Mouse (Mus musculus) neural tube, embryonic 15.5 days (tissue): ENCODE results near the gene Tbc1d9b. TPM values are rescaled to one million over a fixed set of nuclear protein-coding genes. Genes with fewer than 3 reads are reported as not detected.

Experiments used
- ATAC-seq: fragments of 200-750 bp; cut with Nextera tagmentation; 2 replicates; pipeline ENCODE4 v1.8.0; 2017; ENCODE audit warnings: mild to moderate bottlenecking, moderate TSS enrichment, moderate library complexity; ENCODE audit not compliant: low FRiP score
- H3K27ac ChIP-seq: fragments of 300-500 bp; sonication (generic); replicated peaks from 2 replicates; pipeline ENCODE4 v1.5.1; 2015; ENCODE audit warnings: mild to moderate bottlenecking, inconsistent platforms
- H3K27me3 ChIP-seq: fragments of 300-500 bp; sonication (generic); replicated peaks from 2 replicates; pipeline ENCODE4 v1.6.1; 2015; ENCODE audit warnings: inconsistent platforms
- H3K36me3 ChIP-seq: fragments of 300-500 bp; sonication (generic); 2 replicates; pipeline ENCODE4 v1.6.1; 2015; ENCODE audit warnings: inconsistent platforms
- H3K4me1 ChIP-seq: fragments of 300-500 bp; sonication (generic); 2 replicates; pipeline ENCODE4 v1.6.1; 2015; ENCODE audit warnings: inconsistent platforms
- H3K4me2 ChIP-seq: fragments of 300-500 bp; sonication (generic); 2 replicates; pipeline ENCODE4 v1.6.1; 2015; ENCODE audit warnings: inconsistent platforms, mild to moderate bottlenecking, moderate library complexity
- H3K4me3 ChIP-seq: fragments of 300-500 bp; sonication (generic); replicated peaks from 2 replicates; pipeline ENCODE4 v1.5.1; 2015; ENCODE audit warnings: mild to moderate bottlenecking, inconsistent platforms
- H3K9ac ChIP-seq: fragments of 300-500 bp; sonication (generic); replicated peaks from 2 replicates; pipeline ENCODE4 v1.6.1; 2015; ENCODE audit warnings: mild to moderate bottlenecking, inconsistent platforms
- H3K9me3 ChIP-seq: fragments of 300-500 bp; sonication (generic); replicated peaks from 2 replicates; pipeline ENCODE4 v1.6.1; 2016; ENCODE audit warnings: inconsistent platforms
- WGBS: fragments of 180-500 bp; shearing (Covaris S2); methylation state at CpG from one replicate; pipeline ENCODE4 v1.1.7; 2015; ENCODE audit warnings: mixed read lengths; 5-methylcytosine and 5-hydroxymethylcytosine counted together
- polyA plus RNA-seq: library from polyadenylated mRNA; unstranded; fragments of >200 nt; fragmentation: Nextera tagmentation; extraction: Ambion mirVana; gene quantifications from 2 replicates; pipeline ENCODE4 v1.2.1, GENCODE M21; 2015

Gene Tbc1d9b
- polyA plus RNA-seq, 1 experiment from 2014 or later = 35.9 TPM

DNA sequence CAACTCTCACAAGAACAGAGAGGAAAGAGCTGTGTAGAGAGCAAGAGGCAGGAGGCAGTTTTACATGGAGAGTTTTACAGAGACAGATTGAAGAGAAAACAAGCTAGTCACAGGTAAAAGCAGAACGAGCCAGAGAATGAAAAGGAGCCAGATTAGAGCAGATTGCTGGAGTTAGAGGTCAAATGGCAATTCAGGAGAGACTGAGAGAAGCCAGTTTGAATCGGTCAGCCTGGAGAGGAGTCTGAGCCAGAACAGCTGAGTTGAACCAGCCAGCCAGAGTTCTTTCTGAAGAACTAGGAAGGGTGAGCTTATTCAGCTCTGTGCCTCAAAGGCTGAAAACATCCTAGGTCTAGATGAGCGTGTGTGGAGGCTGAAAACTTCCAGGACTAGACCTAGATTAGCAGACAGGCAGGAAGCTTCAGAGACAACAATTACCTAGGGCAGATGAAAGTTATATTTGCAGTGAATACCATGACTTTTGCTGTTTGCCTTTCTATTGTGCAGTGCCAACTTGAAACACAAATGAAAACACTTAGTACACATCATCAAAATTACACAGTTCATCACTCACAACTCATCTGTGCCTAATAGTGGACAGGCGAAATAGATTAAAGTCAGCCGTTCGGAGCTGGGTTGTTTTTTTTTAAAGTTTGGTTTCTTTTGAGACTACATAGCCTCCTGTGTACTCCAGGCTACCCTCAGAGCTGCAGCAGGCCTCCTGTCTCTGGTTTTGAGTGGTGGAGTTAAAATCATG, 49.5 kb downstream of the Tbc1d9b start:
- H3K36me3 ChIP-seq = peaks cover 44% of the 10 kb centered on the region
- no peak overlapping the region for H3K27ac ChIP-seq
- peaks cover 9% of the 10 kb centered on the region for H3K4me1 ChIP-seq
- H3K4me3 ChIP-seq = no peak overlapping the region
- H3K9ac ChIP-seq = no peak overlapping the region
- WGBS = 83% methylated on average over 6 of the region's 6 CpGs
- H3K9me3 ChIP-seq = no peaks in the 10 kb centered on the region
- no peaks in the 10 kb centered on the region for H3K27me3 ChIP-seq
- no peak overlapping the region for H3K4me2 ChIP-seq
- no peak for ATAC-seq

DNA sequence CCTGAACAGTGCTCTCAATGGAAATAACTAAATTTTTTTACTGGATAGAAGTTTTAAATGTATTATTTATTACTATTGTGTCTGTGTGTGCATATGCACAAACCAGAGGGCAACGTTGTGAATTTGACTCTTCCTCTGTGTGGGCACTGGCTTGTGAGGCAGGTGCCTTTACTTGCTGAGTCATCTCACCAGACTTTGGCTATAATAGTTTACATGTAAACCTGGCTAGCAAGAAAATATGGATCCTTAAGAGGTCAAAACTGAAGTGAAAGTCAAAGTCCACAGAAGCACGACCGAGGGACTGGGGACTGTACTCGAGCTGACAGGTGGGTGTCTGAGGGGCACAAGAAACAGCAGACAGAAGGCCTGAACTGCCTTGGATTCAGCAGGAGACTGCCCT, 51.5 kb downstream of the Tbc1d9b start:
- H3K9me3 ChIP-seq = no peaks in the 10 kb centered on the region
- no peak for ATAC-seq

DNA sequence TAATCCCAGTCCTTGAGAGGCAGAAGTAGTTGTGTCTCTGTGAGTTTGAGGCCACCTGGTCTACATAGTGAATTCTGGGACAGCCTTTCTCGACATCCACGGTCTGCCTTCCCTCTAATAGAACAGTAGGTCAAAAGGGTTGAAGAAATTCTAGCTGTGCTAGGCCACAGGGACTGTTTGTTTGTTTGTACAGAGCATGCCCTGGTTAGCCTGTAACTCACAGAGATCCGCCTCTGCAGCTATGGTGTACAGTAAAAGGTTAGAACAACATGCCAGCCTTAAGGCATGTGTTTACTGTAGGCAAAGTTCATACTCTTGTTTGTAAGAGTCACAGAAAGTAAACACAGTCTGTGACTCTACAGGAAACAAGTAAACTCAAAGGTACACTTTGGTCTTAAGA, 53.6 kb downstream of the Tbc1d9b start:
- Histone ChIP-seq H3K9ac (no peak overlapping the region), H3K4me2 (no peak overlapping the region), H3K36me3 (peaks cover 34% of the 10 kb centered on the region), H3K27me3 (no peaks in the 10 kb centered on the region), H3K27ac (no peak overlapping the region), H3K9me3 (no peaks in the 10 kb centered on the region), H3K4me1 (no peaks in the 10 kb centered on the region), H3K4me3 (no peak overlapping the region)
- 84% methylated on average over 3 of the region's 3 CpGs for WGBS
- no peak for ATAC-seq

More for the DNA sequence above, 51.5 kb downstream of the Tbc1d9b start:
- 92% methylated on average over 4 of the region's 4 CpGs for WGBS
- peaks cover 46% of the 10 kb centered on the region for H3K36me3 ChIP-seq
- no peak overlapping the region for H3K9ac ChIP-seq
- no peak overlapping the region for H3K4me2 ChIP-seq
- H3K27ac ChIP-seq = no peak overlapping the region
- no peaks in the 10 kb centered on the region for H3K4me1 ChIP-seq
- H3K27me3 ChIP-seq = no peaks in the 10 kb centered on the region
- no peak overlapping the region for H3K4me3 ChIP-seq

DNA sequence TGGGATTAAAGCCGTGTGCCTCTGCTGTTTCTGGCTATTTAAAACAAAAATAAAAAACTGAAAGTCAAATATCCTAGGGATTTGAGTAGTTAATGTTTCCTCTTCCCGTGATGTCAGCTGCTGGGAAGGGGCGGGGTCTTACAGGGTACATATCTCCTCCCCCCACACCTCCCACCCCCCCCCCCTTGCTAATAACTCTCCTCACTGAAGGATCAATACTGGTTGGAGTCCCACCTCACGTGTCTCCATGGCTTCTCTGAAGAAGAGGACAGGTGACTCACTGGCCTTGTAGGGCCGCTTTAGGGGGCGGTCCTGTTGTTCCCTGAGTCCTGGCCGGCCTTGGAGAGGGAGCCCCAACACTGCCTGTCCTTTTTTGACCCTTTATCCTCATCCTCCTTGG, 57.5 kb downstream of the Tbc1d9b start:
- H3K36me3 ChIP-seq = peaks cover 33% of the 10 kb centered on the region; the same call in 1 of the 2 replicates
- no peaks in the 10 kb centered on the region for H3K27me3 ChIP-seq
- no peak overlapping the region for H3K27ac ChIP-seq
- H3K4me3 ChIP-seq = no peak overlapping the region
- 82% methylated on average over 7 of the region's 7 CpGs for WGBS
- H3K4me2 ChIP-seq = no peak overlapping the region
- no peak overlapping the region for H3K9ac ChIP-seq
- no peak for ATAC-seq
- H3K4me1 ChIP-seq = no peaks in the 10 kb centered on the region
- no peaks in the 10 kb centered on the region for H3K9me3 ChIP-seq

DNA sequence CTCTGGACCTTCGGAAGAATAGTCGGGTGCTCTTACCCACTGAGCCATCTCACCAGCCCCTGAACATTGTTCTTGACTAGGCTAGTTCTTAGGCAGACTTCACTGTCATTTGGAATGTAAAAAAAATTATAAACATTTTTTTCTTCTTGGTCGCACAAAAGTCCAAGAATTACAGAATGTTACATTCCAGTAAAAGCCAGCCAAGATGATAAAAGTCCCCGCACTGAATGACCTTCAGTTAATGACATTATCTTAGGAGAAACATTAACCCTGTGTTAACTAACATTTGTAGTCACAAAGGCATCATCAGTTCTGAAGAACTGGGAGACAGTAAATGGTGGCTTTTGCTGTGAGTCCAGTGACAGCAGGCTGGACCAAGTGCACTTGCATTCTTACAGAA, 59.2 kb downstream of the Tbc1d9b start:
- Histone ChIP-seq H3K36me3 (peaks cover 44% of the 10 kb centered on the region; the same call in 1 of the 2 replicates), H3K27me3 (no peaks in the 10 kb centered on the region), H3K4me3 (no peak overlapping the region), H3K9ac (no peak overlapping the region), H3K9me3 (no peaks in the 10 kb centered on the region), H3K4me2 (no peak overlapping the region), H3K4me1 (no peaks in the 10 kb centered on the region), H3K27ac (no peak overlapping the region)
- no peak for ATAC-seq
- WGBS = 85% methylated on average over 4 of the region's 4 CpGs

DNA sequence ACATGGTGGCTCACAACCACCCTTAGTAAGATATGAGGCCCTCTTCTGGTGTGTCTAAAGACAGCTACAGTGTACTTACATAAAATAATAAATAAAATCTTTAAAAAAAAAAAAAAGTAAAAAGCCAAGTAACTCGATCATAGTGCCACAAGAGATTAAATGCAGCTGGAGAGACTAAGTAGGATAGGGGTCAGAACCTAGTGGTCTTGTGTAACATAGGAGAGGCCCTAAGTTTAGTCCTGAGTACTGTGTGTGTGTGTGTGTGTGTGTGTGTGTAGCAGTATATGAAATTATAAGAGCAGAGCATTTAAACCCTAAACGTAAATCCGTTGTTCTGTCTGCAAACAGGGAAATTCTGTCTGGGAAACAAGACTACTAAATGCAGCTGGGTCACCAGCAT, 61.1 kb downstream of the Tbc1d9b start:
- Histone ChIP-seq H3K4me1 (no peaks in the 10 kb centered on the region), H3K4me3 (no peak overlapping the region), H3K36me3 (peaks cover 51% of the 10 kb centered on the region), H3K9me3 (no peaks in the 10 kb centered on the region), H3K9ac (no peak overlapping the region), H3K4me2 (no peak overlapping the region), H3K27me3 (no peaks in the 10 kb centered on the region), H3K27ac (no peak overlapping the region)
- no peak for ATAC-seq
- WGBS = 96% methylated on average over 3 of the region's 3 CpGs

DNA sequence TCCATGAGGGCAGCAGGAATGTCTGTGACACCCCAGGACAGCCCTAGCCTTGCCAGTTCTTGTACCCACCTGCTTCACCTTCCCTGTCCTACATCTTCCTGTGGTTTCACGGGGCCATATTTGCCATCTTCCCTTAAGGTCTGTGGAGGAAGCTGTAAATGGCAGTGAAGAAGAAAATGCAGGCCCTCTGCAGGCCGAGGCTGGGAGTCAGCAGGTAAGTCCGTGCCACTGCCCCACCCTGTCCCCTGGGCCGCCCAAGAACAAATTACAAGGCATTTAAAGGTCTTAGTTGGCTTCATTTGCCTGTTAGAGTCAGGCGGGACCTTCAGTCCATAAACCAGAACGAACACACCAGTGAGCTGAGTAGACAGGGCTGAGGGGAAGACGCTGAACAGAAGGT, 62.9 kb downstream of the Tbc1d9b start:
- H3K9me3 ChIP-seq = no peaks in the 10 kb centered on the region
- peaks cover 57% of the 10 kb centered on the region for H3K36me3 ChIP-seq
- no peak overlapping the region for H3K9ac ChIP-seq
- H3K4me3 ChIP-seq = no peak overlapping the region
- H3K27me3 ChIP-seq = no peaks in the 10 kb centered on the region
- WGBS = 75% methylated on average over 7 of the region's 7 CpGs
- no peaks in the 10 kb centered on the region for H3K4me1 ChIP-seq
- H3K27ac ChIP-seq = no peak overlapping the region
- no peak overlapping the region for H3K4me2 ChIP-seq
- ATAC-seq = no peak

DNA sequence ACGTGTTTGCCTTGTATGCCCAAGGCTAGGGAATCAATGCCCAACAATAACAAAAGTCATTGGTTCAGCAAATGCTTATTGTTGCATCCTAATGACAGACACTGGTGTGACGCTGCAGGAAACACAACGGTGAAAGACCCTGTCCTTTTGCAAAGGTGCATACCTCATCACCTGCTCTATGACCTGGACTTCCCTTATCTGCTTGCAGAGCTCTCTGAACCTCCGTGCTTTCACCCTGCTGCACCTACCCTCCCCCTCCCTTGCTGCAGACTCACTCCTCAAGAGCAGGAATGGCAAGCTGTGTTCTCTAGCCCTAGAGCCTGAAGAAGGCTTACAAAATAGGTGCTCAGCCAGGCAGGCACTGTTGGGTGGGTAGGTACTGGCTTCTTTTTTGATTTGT, 63.6 kb downstream of the Tbc1d9b start:
- WGBS = 83% methylated on average over 4 of the region's 4 CpGs
- no peaks in the 10 kb centered on the region for H3K4me1 ChIP-seq
- no peak overlapping the region for H3K4me3 ChIP-seq
- H3K4me2 ChIP-seq = no peak overlapping the region
- H3K9me3 ChIP-seq = no peaks in the 10 kb centered on the region
- H3K27ac ChIP-seq = no peak overlapping the region
- H3K36me3 ChIP-seq = peaks cover 64% of the 10 kb centered on the region
- no peak overlapping the region for H3K9ac ChIP-seq
- no peaks in the 10 kb centered on the region for H3K27me3 ChIP-seq
- ATAC-seq = no peak

DNA sequence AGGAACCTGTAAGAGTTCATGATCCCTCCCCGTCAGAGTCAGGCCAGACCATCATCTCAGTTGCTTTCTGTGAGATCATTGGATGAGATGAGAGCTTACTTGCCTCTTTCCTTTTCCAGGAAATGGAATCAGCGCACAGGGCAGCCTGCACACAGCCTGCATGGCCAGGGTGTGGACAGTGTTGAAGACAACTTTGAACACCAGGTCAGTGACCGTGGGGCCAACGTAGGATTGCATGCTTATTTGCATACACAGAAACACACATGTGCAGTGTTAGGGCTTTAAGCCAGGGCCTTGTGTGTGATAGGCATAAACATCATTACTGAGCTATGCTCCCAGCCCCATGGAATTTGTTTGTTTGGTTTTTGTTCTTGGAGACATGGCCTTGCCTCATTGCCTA, 66.3 kb downstream of the Tbc1d9b start:
- Histone ChIP-seq H3K4me3 (no peak overlapping the region), H3K27ac (no peak overlapping the region), H3K27me3 (no peaks in the 10 kb centered on the region), H3K4me2 (no peak overlapping the region), H3K4me1 (no peaks in the 10 kb centered on the region), H3K9me3 (no peaks in the 10 kb centered on the region), H3K36me3 (peaks cover 75% of the 10 kb centered on the region), H3K9ac (no peak overlapping the region)
- ATAC-seq = no peak
- WGBS = 93% methylated on average over 4 of the region's 4 CpGs

DNA sequence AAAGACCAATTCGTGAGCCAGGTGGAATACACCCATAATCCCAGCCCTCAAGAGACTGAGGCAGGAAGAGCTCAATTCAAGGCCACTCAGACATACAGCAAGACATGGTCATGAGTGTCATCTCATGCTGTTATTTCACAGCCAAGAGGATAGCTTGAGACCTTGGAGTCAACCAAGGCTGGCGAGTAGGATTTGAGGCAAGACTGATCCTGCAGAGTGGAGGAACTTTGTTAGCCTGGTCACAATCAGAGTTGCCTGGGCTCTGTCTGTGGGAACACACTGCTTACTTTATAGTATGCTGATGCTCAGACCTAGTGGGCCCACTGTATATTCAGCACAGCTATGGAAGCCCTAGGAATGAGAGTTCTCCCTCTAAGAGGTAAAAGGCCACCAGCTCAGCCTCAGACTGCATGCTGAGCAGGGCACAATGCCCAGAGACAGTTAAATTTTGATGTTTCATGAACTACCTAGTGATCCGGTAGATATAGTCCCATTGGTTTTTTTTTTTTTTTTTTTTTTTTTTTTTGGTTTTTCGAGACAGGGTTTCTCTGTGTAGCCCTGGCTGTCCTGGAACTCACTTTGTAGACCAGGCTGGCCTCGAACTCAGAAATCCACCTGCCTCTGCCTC, 67.1 kb downstream of the Tbc1d9b start:
- Histone ChIP-seq H3K36me3 (peaks cover 84% of the 10 kb centered on the region), H3K27me3 (no peaks in the 10 kb centered on the region), H3K4me3 (no peak overlapping the region), H3K27ac (no peak overlapping the region), H3K9ac (no peak overlapping the region), H3K4me1 (no peaks in the 10 kb centered on the region), H3K9me3 (no peaks in the 10 kb centered on the region), H3K4me2 (no peak overlapping the region)
- 87% methylated on average over 4 of the region's 5 CpGs for WGBS
- ATAC-seq = no peak

DNA sequence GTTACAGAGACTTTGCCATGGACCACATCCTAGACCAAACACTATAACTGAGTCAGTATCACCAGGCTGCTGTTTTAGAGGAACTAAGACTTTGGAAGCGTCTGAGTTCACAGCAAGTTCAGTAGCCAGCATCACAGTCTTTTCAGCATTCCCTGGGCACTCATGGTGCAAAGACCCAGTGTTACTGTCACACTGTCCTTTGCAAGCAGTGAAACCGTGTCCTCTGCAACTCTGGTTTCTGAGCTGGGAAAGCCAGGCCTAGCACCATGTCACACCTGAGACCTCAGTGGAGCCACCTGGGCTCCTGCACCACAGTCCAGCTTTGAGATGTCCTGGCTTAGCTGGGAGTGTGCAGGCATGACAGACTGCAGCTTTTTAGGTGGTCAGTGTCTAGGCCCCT, 67.7 kb downstream of the Tbc1d9b start:
- no peak overlapping the region for H3K4me3 ChIP-seq
- no peaks in the 10 kb centered on the region for H3K4me1 ChIP-seq
- no peak for ATAC-seq
- peaks cover 83% of the 10 kb centered on the region for H3K36me3 ChIP-seq
- H3K27ac ChIP-seq = no peak overlapping the region
- no peak overlapping the region for H3K4me2 ChIP-seq
- no peaks in the 10 kb centered on the region for H3K27me3 ChIP-seq
- no peak overlapping the region for H3K9ac ChIP-seq
- WGBS = 95% methylated on average over 2 of the region's 2 CpGs
- H3K9me3 ChIP-seq = no peaks in the 10 kb centered on the region

DNA sequence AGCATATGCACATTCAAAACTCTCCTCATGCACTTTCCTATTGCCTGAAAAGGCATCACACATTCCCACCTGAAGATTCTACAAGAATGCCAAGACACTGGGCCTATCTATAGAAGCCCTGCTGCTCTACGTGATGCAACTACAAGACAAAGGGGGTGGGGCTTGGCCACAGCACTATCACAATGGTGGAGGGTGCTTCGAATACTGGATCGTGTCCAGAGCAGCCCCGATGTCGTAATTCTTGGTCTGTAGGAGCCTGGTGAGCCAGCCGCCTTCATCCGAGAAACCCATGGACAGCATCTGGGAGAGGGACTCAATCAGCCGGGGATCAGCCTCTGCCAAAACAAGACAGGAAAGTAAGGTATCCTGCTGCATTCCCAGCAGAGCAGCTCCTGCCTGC, 69.4 kb downstream of the Tbc1d9b start:
- H3K27me3 ChIP-seq = no peaks in the 10 kb centered on the region
- peaks cover 91% of the 10 kb centered on the region for H3K36me3 ChIP-seq
- WGBS = 67% methylated on average over 8 of the region's 8 CpGs
- H3K27ac ChIP-seq = no peak overlapping the region
- no peak for ATAC-seq
- no peak overlapping the region for H3K4me3 ChIP-seq
- no peaks in the 10 kb centered on the region for H3K9me3 ChIP-seq
- H3K9ac ChIP-seq = no peak overlapping the region
- no peaks in the 10 kb centered on the region for H3K4me1 ChIP-seq
- H3K4me2 ChIP-seq = no peak overlapping the region
